Mouse (Mus musculus): Measurements from ENCODE around the gene Tas2r106.

Gene Tas2r106

DNA sequence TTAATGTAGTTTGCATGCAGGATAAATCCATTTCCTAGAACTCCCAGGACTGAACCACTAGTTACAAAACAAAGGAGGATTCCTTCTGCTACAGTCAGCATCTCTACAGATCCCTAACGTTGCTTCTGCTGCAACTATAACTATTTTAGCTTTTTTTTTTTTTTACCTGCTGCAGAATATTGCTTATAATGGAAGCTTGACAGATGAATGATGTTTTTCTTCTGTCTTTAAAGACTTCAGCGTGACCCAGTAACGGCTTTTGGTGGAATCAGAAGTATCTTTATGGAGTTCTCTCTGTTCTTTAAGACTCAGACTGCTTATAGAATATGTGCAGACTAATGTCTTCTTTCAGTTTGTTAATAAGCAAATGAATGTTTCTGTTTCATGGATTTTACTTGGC, at the start of gene Tas2r106:
TSS of gene Tas2r106 (minus strand) at position 101 of the 400 bp plus-strand sequence.
- DNase-seq (ENCODE audit: low read depth, low spot score) = no peak

DNA sequence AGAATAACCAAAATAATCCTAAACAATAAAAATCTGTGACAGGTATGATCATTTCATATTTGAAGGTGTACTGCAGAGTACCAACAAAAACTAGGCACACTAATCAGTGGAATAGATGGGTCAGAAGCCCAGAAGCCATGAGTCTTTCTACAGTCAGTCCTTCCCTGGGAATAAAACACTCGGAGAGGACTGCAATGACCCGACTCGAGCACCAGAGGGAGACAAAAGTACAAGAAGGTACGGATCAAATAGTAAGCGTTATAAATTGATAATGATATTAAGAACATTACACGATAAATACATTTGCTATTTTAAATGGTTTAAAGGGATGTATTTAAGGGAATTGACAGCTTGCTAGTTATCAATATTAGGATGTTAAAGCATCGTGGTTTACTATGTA, 34.1 kb upstream of the Tas2r106 start:
- DNase-seq (ENCODE audit: low read depth, low spot score) = peak; percentile 59

DNA sequence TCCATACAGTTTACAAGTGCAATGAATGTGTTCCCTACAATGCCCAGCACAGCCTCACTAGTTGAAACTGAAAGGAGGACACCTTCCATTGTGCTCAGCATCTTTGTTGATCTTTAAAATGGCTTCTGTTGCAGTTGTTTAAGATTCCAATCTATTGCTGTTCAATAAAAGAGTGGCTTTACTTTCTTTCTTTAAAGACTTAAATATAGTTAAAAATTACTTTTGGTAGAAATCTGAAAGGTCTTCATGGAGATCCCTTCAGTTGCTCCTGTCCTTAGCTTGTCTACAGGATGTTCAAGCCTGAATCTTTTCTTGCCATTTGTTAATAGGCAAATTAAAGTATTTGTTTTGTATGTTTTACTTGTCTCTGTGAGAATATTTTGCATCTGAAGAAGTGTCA, 11.3 kb upstream of the Tas2r106 start, which contains the start of gene Tas2r114:
TSS of gene Tas2r114 (minus strand) at position 101 of the 400 bp plus-strand sequence.
- no peak for DNase-seq (ENCODE audit: low read depth, low spot score)

DNA sequence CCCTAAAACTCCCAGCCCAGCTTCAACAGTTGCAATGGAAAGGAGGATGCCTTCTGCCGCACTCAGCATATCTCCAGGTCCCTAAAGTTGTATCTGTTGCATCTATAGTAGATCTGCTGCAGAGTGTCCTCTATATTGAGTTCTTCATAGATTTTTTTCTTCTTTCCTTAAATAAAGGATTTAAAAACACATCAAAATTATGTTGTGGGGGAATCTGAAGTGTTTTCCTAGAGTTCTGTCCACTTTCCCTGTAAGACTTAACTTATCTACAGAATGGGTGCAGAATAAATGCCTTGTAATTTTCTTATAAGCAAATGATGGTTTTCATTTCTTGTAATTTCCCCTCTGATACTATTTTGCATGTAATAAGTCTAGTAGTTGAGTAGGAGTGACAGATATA, 8.7 kb upstream of the Tas2r106 start, which contains the start of gene Tas2r105:
TSS of gene Tas2r105 (minus strand) at position 101 of the 400 bp plus-strand sequence.
- DNase-seq (ENCODE audit: low read depth, low spot score) = no peak

DNA sequence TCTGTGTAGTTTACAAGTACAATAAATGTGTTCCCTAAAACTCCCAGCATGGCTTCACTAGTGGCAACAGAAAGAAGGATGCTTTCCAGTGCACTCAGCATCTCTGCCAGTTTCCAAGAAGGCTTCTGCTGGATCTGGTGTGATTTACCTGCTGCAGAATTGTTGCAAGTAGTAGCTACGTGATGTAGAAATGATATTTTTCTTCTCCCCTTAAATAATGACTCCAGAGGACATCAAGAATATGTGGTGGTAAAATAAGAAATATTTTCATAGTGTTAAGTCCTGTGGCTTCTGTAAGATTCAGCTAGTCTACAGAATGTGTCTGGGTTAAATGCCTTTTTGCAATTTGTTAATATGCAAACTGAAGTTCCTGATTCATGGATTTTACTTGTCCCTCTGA, 7.0 kb upstream of the Tas2r106 start, which contains the start of gene Tas2r104:
TSS of gene Tas2r104 (minus strand) at position 101 of the 400 bp plus-strand sequence.
- no peak for DNase-seq (ENCODE audit: low read depth, low spot score)

DNA sequence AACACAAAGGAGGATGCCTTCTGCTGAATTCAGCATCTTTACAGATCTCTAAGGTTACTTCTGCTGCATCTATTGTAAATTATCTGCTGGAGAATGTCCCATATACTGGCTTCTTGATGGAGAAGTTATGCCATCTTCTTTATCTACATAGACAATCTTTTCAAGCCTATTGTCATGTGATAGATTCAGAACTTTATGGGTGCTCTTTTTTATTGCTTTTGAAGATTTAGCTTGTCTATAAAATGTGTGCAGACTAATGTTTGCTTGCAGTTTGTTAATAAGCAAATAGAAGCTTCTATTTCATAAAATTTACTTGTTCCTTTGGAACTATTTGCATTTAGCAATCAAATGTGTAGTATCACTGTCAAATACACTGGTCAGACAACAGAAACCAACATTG, 18.6 kb downstream of the Tas2r106 start, which contains the start of gene Tas2r107:
TSS of gene Tas2r107 (minus strand) at position 101 of the 400 bp plus-strand sequence.
- DNase-seq (ENCODE audit: low read depth, low spot score) = no peak

DNA sequence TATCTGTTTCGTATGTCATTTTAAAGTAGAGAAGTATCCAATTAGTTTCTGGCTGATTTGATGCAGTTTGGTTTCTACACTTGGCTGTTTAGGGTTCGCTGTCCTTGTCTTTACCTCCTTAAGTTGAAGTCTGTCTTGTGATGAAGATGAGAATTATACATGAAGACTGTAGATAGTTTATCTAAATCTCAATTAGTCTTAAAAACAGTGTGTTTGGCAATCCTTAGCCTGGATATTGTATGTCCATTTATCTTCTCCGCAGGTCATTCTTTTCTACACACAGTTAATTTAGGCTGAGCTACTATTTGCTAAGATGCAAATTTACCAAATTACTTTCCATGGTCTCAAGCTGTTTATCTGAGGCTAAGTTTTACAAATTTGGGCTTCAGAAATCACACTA, 47.9 kb downstream of the Tas2r106 start, which contains the start of gene Tas2r130:
TSS of gene Tas2r130 (minus strand) at position 101 of the 400 bp plus-strand sequence.
- DNase-seq (ENCODE audit: low read depth, low spot score) = no peak

Measured in ES-CJ7 (cell line).